Mouse (Mus musculus) lung, adult 2 months (tissue): ENCODE results near the gene Gpx3.

Experiments used
- CTCF ChIP-seq: fragments of 200-500 bp; IDR thresholded peaks from 2 replicates; pipeline ENCODE4 v1.5.1; 2011; ENCODE audit warnings: mild to moderate bottlenecking, low read length, control low read depth; ENCODE audit not compliant: insufficient read depth
- POLR2A ChIP-seq: fragments of 200-500 bp; IDR thresholded peaks from 2 replicates; pipeline ENCODE4 v1.6.1; 2011; ENCODE audit warnings: low read depth, mild to moderate bottlenecking, control low read depth, low read length, borderline replicate concordance; ENCODE audit errors: extremely low read depth

DNA sequence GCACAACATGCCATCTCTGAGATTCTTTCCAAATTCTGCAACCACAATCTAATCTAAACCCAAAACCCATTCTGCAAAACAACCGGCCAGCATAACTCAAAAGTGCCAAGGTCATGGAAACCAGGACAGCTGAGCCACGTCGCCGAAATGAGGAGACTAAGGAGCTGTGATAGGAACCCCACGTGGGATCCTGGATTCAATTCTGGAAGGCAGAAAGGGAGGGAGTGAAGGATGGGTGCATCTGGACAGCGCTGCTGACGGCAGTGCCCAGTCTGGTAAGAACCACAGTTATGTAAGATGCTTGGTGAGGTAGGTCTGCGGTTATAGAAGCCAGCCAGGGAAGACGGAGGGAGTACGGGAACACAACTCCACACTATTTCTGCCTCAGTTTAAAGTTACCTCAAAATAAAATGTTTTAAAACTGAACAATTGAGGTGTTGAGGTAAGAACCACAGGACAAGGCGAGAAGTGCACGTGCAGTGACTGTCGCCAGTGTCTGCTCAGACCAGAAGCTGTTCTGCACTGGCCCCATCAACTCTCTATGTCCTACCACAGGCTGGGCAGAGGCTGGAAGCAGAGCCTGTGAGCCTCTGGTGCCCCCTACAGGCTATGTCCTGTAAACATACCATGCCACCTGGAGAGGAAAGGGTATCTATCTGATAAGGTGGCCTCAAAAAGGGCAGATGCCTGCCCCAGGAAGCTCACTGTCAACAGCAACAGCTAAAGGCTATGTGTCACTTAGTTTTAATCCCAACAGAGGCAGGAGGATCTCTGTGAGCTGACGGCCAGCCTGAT lies 25.3 kb downstream of the Gpx3 start:
- TF ChIP-seq CTCF (peak; percentile 79), POLR2A (no peak)
